Mouse (Mus musculus) gastrocnemius, postnatal 4 days (tissue): ENCODE results near the gene Gorasp2. TPM values are rescaled to one million over a fixed set of nuclear protein-coding genes. Genes with fewer than 3 reads are reported as not detected.

ENCODE experiments used
- DNase-seq, 2 experiments: peaks; one replicate each; pipeline ENCODE4 v3.0.0; 2021 to 2022; ENCODE audit warnings: low spot score in 2 of 2, mixed read lengths in 2 of 2
- long read RNA-seq, 2 experiments: library from polyadenylated mRNA; stranded (forward); transcript quantifications; one replicate each; pipeline ENCODE4 v2.0.0; 2021
- total RNA-seq, 2 experiments: library from RNA; stranded (reverse); gene quantifications; 2 replicates each; pipeline ENCODE4 v1.2.3; 2021

Gene Gorasp2
- total RNA-seq: 10 to 100 TPM; 82.2 to 88.1 TPM
- long read RNA-seq, experiment 1, transcript Gorasp2-201 (10 exons, 2,238 nt): major isoform, 106 of 124 reads
- long read RNA-seq, experiment 1, partial matches to known transcripts: 7 of 124 reads
- long read RNA-seq, experiment 1, other reads (novel, unspliced or antisense): 7 of 124 reads
- long read RNA-seq, experiment 2, transcript Gorasp2-201 (10 exons, 2,238 nt): major isoform, 113 of 137 reads
- long read RNA-seq, experiment 2, transcript Gorasp2-203 (9 exons, 1,196 nt): minor isoform, 5 of 137 reads
- long read RNA-seq, experiment 2, partial matches to known transcripts: 6 of 137 reads
- long read RNA-seq, experiment 2, other reads (novel, unspliced or antisense): 10 of 137 reads

DNA sequence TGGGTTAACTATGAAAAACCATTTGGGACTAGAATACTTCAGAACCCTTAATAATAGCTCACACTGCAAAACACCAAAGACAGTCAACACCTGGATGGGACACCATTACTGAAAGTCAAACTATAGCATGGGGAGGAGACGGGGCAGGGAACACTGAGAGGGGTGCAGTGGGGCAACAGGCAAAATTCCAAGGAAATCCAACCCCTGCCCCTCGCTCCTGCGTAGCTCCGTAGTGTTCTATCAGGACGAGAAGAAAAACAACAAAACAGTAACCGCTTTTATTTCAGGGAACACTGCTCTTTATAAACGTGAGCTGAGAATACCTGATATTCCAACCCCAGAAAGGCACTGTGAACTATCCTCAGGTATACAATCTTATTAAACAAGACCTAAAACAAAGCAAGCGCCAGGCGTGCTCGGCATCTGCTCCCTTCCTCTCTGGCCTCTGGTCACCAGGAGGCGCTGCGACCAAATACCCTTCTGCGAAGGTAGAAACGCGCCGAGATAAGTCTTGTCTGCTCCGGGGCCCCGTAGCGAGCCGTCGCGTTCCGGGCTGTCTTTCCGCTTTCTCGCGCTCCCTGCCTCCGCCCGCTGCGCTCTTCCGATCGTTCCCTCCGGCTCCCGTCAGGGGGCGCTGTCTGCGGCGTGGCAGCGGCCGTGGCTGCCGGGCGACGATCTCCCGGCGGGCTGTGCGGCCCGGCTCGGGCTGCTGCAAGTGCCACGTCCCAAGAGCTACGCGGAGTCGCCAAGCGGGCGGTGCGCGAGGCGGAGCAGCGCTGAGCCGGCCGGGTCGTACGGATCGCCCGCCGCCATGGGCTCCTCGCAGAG lies at the start of gene Gorasp2:
TSS of gene Gorasp2 (plus strand) at position 690 of the 828 bp plus-strand sequence.
- DNase-seq: peak; percentile 87 to 96

DNA sequence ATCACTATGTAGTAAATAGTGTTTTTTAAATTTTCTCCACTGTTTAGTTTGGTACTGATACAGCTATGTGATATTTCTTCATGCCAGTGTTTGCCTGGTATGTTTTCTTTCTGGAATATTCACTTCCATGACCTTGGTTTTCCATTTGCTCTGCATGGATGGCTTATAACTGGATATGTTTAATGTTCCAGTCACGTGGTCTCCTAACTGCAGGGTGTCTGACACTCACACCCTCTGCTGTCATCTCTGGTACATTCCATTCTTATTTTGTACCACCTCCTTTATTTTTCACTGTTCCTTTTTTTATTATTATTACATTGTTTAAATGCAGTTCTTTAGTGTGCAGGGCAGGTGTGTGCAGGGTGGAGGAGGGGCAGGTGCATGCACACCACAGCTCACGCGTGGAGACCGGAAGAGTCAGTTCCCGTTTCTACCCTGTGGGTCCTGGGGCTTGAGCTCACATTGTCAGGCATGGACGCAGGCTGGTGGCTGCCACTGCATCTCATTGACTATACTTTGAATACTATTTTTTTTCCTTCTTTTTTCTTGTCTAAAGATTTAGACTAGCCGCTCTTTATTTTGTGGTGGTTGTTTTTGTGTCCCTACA lies 46.5 kb upstream of the Gorasp2 start:
- no peak for DNase-seq

DNA sequence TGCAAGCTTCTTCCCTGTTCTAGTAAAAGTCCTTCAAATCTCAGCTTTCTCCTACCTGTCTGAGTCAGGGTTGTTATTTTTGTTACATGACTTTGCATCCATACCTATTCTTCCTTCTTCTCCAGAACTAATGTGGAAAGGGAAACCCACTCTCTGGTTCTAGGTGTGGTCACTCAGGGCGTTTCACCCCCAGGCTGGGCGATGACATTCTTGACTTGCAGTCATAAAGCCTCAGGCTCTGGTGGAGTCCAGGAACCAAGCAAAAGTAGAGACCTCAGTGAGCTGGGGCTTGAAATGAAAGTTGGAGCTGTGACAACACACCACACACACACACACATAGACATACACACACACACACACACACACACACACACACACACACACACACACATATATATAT lies 45.3 kb upstream of the Gorasp2 start:
- DNase-seq: no peak

DNA sequence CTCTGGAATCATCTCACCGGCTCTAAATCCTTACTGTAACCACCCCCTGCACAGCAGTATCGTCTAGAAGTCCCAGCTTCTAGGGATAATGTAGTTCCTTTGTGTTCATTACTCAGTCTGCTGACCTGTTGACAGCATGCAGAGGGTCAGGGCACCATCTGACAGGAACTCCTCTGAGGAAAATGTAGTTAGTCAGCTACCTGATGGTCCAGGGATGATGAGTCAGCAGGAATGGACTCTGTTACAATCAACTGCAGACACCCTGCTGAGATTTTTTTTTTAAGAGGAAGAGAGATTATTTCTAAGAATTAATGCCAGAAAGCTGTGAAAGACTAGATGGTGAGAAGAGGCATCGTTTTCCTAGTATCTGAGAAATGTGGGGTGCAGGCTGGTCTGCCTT lies 44.8 kb upstream of the Gorasp2 start:
- DNase-seq: no peak

DNA sequence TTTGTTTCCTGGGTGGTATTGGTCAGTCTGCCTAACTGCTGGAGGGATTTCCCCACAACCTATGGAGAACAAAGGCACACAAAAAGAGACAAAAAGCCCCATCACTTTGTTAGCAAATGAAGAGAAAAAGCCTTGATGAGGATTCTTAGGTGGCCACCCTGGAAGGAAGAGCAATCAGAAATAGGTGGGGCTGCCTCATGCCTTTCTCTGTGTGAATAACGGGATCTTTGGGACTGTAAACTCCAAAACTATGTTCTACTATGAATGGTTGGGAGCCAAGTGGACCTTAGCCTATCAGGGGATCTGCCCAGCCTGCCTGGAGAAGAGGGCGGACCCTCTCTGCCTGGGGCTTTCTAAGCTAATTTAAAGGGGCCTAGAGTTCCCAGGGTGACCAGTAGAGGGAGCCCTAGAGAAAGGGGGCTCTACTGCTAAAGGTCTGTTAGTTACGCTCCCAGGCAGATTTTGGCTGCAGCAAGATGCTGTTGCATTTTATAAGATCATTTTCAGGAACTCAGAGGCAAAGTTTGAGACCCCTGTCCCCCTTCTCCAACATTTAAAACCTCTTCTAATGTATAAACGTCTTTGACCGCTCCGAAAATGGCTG lies 42.0 kb upstream of the Gorasp2 start:
- DNase-seq: no peak

DNA sequence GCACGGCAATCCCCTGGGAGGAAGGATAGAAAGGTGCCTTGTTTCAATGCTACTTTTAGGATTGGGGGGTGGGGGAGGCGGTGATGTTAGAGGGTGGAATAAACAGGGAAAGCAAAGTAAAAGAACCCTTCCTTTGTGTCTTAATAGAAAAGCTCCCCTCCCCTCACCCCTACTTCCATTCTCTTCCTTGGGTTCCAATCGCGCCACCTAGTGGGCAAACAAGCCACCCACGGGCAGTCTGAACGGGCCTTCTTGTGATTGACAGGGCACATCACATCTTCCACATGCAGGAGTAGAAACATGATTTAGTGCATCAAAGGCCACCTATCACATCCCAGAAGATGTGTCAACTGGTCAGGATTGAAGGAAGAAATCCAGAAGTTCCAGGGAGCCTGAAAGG lies 41.2 kb upstream of the Gorasp2 start:
- DNase-seq: no peak

DNA sequence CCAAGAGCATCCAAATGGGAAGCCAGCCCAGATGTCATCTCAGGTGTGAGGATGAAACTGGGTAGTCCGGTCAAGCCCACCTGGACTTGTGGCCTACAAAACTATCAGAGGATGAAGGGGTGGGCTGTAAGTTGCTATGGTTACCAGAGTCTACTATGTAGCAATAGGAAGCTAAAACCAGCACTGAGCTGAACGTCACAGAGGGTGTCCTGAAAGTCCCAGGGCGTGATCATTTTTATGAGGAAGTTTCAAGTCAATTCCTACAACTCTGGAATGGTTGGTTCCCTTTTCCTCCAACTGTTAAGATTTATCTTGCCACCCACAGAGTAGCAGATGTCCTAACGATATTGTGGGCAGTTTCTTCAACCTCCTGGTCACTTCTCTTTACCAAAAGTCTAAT lies 39.1 kb upstream of the Gorasp2 start:
- DNase-seq: no peak

DNA sequence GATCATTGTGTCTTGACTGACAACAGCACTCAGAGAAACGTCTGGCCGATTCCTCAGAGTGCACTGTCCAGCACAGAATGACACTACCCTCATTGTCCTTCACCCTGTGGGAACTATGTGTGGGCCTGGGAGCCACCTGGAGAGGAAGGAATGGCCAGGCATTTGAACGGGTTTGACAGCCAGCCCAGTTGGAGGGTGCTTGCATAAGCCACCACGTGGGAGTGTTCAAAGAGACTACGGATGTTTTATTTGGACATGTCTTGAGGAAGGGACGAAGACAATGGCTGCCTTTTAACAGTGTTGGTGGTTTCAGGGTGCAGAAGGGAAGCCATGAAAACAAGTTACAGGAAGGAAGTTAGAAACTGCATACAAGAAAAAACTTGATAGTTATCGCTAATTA lies 35.6 kb upstream of the Gorasp2 start:
- no peak for DNase-seq

DNA sequence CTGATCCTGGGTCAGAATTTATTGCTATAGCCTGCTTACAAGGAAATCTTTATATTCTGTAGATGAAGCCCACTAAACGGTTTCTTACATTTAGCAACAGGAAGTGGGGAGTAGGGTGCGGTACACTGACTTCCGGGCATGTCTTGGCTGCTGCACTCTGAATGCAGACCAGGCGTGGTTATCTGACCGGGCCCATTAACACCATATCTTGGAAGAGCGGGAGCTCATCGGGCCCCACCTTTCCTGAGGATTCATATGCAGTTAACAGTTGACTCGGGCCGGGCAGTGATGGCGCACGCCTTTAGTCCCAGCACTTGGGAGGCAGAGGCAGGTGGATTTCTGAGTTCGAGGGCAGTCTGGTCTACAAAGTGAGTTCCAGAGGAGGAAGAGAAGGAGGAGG lies 33.0 kb upstream of the Gorasp2 start:
- DNase-seq: no peak

DNA sequence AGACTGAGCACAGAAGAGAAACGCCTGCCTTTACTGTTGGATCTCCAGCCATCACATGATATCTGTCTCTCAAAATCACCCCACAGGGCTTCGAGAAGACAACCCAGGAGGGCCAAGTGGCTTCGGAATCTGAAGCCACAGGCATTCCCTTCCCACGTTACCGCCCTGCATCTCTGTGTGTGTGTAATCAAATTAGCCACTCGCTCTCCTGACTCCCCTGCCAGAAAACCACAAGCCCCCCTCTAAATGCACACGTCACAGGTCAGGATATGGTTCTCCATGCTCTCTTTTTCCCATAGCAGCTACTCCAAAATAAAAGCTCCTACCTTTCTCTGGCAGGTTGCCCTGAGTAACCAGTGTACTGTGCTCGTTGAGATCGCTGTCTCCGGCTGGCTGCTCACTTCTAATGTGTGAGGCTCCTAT lies 32.0 kb upstream of the Gorasp2 start:
- DNase-seq: no peak

DNA sequence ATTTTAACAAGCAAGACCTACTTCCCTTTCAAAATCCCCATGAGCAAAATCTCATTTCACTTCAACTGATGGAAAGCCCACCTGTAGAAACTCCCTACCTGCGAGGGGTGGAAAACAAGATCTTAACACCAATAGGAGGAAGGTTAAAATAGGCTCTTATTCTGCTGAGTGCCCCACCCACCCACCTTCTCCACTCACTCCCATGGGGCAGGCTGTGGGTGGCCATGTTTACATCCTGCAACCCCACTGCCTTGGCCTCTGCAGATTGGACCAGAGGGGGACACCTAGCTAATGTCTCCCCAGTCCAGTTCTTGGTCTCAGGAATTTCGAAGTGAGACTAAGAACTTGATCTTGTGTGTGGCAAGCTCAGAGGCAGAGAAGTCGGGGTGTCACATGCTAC lies 31.5 kb upstream of the Gorasp2 start:
- DNase-seq: no peak

DNA sequence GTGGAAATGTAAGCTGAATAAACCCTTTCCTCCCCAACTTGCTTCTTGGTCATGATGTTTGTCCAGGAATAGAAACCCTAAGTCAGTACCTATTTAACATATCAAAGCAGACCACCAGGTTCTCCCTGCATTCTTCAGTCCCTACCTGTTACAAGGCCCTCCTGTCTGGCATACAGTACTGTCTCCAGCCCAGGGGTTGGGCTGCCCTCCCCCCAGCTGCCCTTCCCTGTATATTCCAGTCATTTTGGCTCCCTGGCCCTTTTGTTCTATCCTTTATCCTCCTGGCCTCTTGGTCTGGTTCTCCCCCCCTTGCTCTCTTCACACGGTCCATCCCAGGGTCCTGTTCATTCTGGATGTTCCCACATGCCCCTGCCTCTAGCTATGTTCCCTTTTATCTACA lies 30.1 kb upstream of the Gorasp2 start:
- DNase-seq: no peak

DNA sequence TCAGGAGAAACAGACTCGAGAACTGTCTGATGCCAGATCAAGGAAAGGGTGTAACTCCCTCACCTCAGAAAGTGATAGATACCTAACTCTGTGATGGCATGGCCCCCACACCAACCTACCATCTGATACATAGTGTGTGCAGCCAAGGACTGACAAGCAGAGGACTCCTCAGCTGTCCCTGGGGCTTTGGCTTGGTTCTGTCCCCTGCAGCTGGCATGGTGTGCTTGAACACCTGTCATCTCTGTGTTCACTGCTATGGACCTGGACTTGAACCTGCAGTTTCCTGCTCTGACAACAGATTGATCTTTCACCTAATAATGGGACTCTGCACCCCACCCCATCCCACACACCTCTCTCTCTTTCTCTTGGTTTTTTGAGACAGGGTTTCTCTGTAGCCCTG lies 29.0 kb upstream of the Gorasp2 start:
- no peak for DNase-seq

DNA sequence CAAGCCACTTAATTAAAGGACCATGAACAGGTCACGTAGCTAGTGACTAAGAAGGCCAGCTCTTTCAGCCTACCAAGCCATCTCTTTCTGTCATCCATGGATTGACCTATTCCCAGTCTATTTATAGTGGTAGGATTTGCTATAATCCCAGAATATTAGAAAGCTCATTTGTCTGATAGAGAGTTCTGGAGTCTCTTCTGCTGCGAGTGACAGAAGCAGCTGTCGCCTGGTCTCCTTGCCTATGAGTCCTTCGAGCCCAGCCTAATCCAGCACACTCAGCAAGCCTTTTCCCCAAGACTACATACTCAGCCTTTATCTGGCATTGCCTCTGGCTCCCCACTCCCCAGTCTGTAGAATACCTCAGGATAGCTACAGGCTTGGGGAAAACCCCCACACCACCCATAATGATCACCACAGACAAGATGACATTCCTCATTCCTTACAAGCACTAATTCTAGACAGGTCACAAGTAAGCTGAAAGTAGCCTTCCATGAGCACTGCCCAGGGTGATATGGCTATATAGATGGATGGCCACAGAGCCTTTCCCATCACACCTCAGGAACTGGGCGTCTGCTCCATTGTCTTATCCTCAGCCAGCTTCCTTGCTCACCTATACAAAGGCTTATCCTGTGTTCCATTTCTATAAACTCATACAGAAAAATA lies 27.2 kb upstream of the Gorasp2 start:
- DNase-seq: no peak

DNA sequence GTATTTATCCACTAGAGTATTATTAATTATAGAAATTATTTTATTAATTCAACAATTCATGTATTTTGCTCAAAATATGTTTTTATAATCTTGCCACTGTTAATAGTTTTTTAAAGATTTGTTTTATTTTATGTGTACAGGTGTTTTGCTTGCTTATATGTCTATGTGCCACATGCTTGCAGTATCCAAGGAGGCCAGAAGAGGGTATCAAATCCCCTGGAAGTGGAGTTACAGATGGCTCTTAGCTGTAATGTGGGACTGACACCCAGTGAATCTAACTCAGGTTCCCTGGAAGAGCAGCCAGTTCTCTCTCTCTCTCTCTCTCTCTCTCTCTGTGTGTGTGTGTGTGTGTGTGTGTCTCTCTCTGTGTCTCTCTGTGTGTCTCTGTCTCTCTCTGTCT lies 20.4 kb upstream of the Gorasp2 start:
- no peak for DNase-seq

DNA sequence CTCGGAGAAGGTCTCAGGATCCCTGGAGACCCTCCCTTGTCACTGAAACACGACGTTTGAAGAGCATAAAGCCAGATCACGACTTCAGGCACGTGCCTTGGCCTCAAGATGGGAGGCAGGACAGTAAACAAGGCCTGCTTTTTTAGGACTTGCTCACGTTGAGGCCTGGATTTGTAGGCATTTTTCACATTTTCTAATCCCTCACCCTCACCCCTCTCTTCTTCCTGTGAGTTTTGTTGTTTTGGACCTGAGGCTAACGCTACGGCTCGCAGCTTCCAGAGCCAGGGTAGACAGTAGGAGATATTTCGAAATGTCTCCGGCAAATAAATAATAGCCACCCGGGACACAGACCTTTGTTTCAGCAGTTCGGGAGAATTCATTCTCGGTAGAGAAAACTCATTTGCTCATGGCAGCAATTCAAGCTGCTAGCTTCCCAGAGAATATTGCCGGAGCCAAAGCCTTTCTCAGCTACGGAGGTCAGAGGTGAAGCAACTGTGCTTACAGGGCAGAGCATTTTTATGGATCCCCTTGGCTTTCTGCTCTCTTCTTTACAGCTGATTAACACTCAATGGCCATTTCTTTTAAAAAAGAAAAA lies 18.3 kb upstream of the Gorasp2 start:
- DNase-seq: no peak

DNA sequence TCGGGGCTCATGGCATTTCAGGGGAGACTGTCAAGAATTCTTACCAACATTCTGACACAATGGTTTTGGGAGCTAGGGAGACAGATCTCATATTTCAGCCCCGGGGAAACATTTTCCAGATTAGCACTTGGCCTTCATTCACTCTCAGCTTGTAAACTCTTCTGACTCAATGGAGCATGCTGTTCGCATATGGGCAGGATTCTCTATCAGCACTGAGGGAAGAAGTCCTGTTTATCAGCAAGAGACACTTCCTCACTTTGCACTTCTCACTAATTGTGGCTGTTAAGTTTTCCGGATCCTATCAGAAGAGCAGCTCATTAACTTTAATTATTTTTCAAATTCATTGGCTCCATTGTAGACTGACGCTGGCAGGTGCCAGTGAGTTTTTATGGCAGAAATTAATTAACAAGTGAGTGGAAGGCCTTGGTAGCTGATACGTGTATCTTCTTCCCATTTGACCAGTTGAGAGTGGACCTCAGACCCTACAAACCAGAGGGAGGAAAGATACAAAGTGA lies 16.1 kb upstream of the Gorasp2 start:
- no peak for DNase-seq

DNA sequence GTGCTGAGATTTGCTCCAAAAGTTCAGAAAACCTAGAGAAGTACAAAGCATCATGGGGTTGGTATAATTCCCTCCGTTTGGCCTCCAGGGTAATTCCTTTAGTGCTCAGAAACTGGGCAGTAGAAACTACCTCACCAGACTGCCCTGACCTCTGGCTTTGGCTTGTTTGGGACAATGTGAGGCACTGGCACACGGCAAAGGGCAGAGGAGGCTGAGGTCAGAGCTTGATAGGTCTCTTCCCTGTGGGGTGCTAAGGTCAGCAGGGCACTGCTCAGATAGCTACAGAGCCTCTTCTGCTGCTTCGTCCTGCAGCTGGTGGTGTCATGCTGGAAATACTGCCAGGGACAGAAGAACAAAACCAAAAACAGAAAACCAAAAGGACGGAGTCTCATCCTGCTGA lies 13.7 kb upstream of the Gorasp2 start:
- DNase-seq: no peak

DNA sequence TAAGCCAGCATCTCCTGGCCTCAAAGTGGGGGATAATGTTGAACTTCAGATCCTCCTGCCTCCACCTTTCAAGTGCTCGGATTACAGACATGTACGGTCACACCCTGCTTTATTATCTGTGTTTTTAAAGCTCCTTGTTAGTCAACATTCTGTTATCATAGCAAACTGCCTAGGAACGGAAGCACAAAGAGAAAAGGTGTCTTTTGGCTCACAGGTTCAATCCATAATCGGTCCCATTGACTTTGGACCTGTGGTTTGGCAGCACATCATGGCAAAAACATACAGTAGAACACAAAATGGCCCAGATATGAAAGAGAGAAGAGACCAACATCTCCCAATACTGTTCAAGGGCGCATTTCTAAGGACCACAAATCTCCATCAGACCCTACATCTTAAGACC lies 13.1 kb upstream of the Gorasp2 start:
- DNase-seq: no peak

DNA sequence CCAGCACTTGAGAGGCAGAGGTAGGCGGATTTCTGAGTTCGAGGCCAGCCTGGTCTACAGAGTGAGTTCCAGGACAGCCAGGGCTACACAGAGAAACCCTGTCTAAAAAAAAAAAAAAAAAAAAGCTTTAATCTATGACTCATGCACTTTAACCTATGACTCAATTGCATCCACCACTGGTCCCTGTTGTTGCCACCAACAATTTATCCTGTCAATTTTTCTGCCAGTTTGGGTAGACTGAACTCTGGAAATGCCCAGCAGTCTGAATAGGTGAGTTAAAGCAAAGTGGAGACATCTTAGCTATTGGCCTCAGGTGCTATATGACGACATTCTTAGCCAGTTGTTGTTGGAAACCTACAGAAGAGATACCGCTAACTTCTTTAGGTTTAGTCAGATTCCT lies 11.9 kb upstream of the Gorasp2 start:
- DNase-seq: no peak

DNA sequence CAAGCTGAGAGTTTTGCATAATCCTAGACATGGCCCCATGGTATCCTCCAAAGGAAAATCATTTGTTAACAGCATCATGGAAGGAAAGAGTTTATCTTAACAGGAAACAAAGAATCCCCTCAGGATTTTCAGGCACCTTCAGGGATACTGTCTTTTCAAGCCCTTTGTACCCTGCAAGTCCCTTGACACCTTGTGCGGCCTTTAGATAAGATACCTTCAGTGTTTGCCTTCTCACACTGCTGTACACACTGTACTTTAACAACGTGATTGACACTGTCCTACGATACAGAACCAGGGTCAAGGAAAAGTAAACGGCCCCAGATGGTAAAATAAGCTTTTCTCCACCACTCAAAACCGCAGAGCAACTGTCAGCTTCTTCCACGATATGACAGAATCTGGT lies 9.6 kb upstream of the Gorasp2 start:
- DNase-seq: no peak
